Mouse (Mus musculus): ENCODE measurements around the gene 9130230L23Rik. TPM values are rescaled to one million over a fixed set of nuclear protein-coding genes. Genes with fewer than 3 reads are reported as not detected.

Gene 9130230L23Rik
- polyA plus RNA-seq, 1 experiment from 2014 or later, result 0.29 TPM

Small RNAs within 50 kb of the gene (microRNA-seq; reads per million reads assigned to microRNA genes)
- gene Gm25952, result not detected

Other genes with a start within 250 kb of the 9130230L23Rik start
- gene N4bp2, start 240.8 kb downstream of the 9130230L23Rik start, polyA plus RNA-seq (2016; fragmentation: Nextera tagmentation; extraction: Ambion mirVana), result 31.9 and 32.9 TPM in 2 replicates
- gene Rhoh, start 143.1 kb downstream of the 9130230L23Rik start, polyA plus RNA-seq (2016; fragmentation: Nextera tagmentation; extraction: Ambion mirVana), result 0.85 and 0.97 TPM in 2 replicates
- 0.26 TPM in 1 of 2 replicates, not detected in the other for gene Chrna9, start 69.4 kb downstream of the 9130230L23Rik start, polyA plus RNA-seq (2016; fragmentation: Nextera tagmentation; extraction: Ambion mirVana)
- gene Rbm47, start 168.8 kb upstream of the 9130230L23Rik start, polyA plus RNA-seq (2016; fragmentation: Nextera tagmentation; extraction: Ambion mirVana), result 2.2 and 2.4 TPM in 2 replicates

All from heart, embryonic 12.5 days (tissue).